Mouse (Mus musculus): ENCODE results near the gene Ubtd2. TPM values are rescaled to one million over a fixed set of nuclear protein-coding genes. Genes with fewer than 3 reads are reported as not detected.
A peak's percentile ranks its signal among the peaks of the same experiment; 100 is the strongest.

Gene Ubtd2
- polyA plus RNA-seq, 1 experiment from 2014 or later, result 86.4 TPM

DNA sequence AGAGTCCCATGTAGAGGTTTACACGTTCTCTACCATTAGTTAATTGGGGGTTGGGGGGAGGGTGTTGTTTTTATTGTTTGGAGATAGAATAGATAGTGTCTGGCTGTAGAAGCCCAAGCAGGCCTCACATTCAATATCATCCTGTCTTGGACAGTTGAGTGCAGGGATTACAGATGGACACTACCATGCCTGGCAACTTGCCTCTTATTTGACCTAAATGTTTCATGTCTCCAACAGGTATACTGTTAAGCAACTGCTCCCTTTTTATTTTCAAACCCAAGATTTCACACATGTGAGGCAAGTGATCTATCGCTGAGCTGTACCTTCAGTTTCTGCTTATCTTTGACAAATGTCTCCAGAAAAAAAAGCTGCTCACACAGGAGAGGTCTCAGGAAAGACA, 26.4 kb downstream of the Ubtd2 start:
- WGBS, result 81% methylated on average over 2 of the region's 2 CpGs

DNA sequence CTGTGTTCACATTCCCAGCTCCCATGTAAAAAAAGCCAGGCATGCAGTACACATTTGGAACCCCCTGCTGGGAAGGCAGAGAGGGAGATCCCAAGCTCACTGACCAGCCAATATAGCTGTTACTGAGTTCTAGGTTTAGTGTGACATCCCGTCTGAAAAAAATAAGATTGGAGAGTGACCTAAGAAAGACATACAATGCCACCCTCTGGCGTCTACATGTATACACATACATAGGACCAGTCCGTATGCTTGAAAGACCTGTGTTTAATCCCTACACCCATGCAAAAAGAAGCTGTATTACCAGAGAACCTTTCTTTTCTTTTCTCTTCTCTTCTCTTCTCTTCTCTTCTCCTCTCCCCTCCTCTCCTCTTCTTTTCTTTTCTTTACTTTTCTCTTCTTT, 30.1 kb downstream of the Ubtd2 start:
- ATAC-seq (ENCODE audit: low read depth), result no peak
- no peak overlapping the region for H3K27ac ChIP-seq (replicated peaks; ENCODE audit: low read depth, low read length)
- H3K4me1 ChIP-seq (ENCODE audit: control insufficient read depth, insufficient read depth, low read length), result peaks cover 18% of the 10 kb centered on the region
- WGBS, result 55% methylated on average over 3 of the region's 3 CpGs
- H3K4me3 ChIP-seq (ENCODE audit: low read depth, low read length), result no peak overlapping the region
- H3K4me2 ChIP-seq (ENCODE audit: low read depth, low read length), result no peak overlapping the region
- no peak for DNase-seq (ENCODE audit: low spot score)
- no peak overlapping the region for H3K9ac ChIP-seq (ENCODE audit: low read depth, low read length)
- peaks cover 7% of the 10 kb centered on the region; the same call in 1 of the 2 replicates for H3K36me3 ChIP-seq (ENCODE audit: control insufficient read depth, insufficient read depth, low read length)
- no peaks in the 10 kb centered on the region for H3K27me3 ChIP-seq (replicated peaks; ENCODE audit: control insufficient read depth, insufficient read depth, low read length)
- H3K9me3 ChIP-seq (ENCODE audit: control insufficient read depth, low read length), result no peaks in the 10 kb centered on the region

More for the DNA sequence above, 26.4 kb downstream of the Ubtd2 start:
- Histone ChIP-seq H3K27ac (replicated peaks; ENCODE audit: low read depth, low read length) (no peak overlapping the region), H3K4me2 (ENCODE audit: low read depth, low read length) (no peak overlapping the region), H3K4me3 (ENCODE audit: low read depth, low read length) (no peak overlapping the region), H3K4me1 (ENCODE audit: control insufficient read depth, insufficient read depth, low read length) (no peaks in the 10 kb centered on the region), H3K27me3 (replicated peaks; ENCODE audit: control insufficient read depth, insufficient read depth, low read length) (no peaks in the 10 kb centered on the region), H3K36me3 (ENCODE audit: control insufficient read depth, insufficient read depth, low read length) (peaks cover 3% of the 10 kb centered on the region; the same call in 1 of the 2 replicates), H3K9ac (ENCODE audit: low read depth, low read length) (no peak overlapping the region), H3K9me3 (ENCODE audit: control insufficient read depth, low read length) (no peaks in the 10 kb centered on the region)
- DNase-seq (ENCODE audit: low spot score), result no peak
- no peak for ATAC-seq (ENCODE audit: low read depth)

DNA sequence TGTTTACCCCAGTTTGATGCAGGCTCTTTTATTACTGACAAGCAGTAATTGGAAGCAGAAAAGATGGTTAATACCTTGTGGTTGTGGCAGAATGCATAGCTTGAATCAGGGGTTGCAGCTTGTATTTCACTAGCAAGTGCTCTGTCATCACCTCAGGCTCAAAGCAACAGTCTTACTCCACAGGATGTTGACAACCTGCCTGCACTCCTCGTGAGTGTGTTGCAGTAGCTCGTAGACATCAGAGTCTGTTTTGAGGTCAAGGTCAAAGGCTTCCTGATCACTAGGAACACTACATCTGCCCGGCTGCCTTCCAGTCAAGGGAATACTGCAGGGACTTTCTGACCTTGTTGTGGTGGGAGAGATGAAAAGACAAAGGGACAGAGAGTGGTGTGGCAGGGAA, 31.5 kb downstream of the Ubtd2 start:
- WGBS, result 31% methylated on average over 3 of the region's 3 CpGs
- no peak for ATAC-seq (ENCODE audit: low read depth)

DNA sequence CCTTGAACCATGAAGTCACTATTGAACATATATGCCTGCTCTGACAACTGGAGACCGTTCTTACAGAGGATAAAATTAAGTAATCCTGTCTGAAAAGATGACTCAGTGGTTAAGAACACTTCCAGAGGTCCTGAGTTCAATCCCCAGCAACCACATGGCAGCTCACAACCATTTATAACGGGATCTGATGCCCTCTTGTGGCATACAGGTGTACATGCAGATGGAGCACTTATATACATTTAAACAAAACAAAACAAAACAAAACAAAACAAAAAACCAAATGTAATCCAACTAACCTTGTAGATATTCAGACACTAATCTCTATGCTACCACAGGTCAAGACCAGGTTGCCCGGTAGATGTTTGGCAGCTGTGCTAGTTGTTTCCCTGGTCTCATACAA, 32.3 kb downstream of the Ubtd2 start:
- Histone ChIP-seq H3K36me3 (ENCODE audit: control insufficient read depth, insufficient read depth, low read length) (peaks cover 7% of the 10 kb centered on the region; the same call in 1 of the 2 replicates), H3K4me1 (ENCODE audit: control insufficient read depth, insufficient read depth, low read length) (peaks cover 18% of the 10 kb centered on the region), H3K4me2 (ENCODE audit: low read depth, low read length) (no peak overlapping the region), H3K4me3 (ENCODE audit: low read depth, low read length) (no peak overlapping the region), H3K9ac (ENCODE audit: low read depth, low read length) (no peak overlapping the region), H3K27me3 (replicated peaks; ENCODE audit: control insufficient read depth, insufficient read depth, low read length) (no peaks in the 10 kb centered on the region), H3K9me3 (ENCODE audit: control insufficient read depth, low read length) (no peaks in the 10 kb centered on the region), H3K27ac (replicated peaks; ENCODE audit: low read depth, low read length) (no peak overlapping the region)
- no peak for ATAC-seq (ENCODE audit: low read depth)
- no peak for DNase-seq (ENCODE audit: low spot score)
- 91% methylated on average over 3 of the region's 3 CpGs for WGBS

More for the DNA sequence above, 31.5 kb downstream of the Ubtd2 start:
- DNase-seq (ENCODE audit: low spot score), result peak; percentile 15
- no peak overlapping the region for H3K4me2 ChIP-seq (ENCODE audit: low read depth, low read length)
- no peak overlapping the region for H3K27ac ChIP-seq (replicated peaks; ENCODE audit: low read depth, low read length)
- no peak overlapping the region for H3K4me3 ChIP-seq (ENCODE audit: low read depth, low read length)
- no peaks in the 10 kb centered on the region for H3K27me3 ChIP-seq (replicated peaks; ENCODE audit: control insufficient read depth, insufficient read depth, low read length)
- H3K36me3 ChIP-seq (ENCODE audit: control insufficient read depth, insufficient read depth, low read length), result peaks cover 7% of the 10 kb centered on the region; the same call in 1 of the 2 replicates
- H3K9ac ChIP-seq (ENCODE audit: low read depth, low read length), result no peak overlapping the region
- H3K4me1 ChIP-seq (ENCODE audit: control insufficient read depth, insufficient read depth, low read length), result peaks cover 18% of the 10 kb centered on the region
- no peaks in the 10 kb centered on the region for H3K9me3 ChIP-seq (ENCODE audit: control insufficient read depth, low read length)

DNA sequence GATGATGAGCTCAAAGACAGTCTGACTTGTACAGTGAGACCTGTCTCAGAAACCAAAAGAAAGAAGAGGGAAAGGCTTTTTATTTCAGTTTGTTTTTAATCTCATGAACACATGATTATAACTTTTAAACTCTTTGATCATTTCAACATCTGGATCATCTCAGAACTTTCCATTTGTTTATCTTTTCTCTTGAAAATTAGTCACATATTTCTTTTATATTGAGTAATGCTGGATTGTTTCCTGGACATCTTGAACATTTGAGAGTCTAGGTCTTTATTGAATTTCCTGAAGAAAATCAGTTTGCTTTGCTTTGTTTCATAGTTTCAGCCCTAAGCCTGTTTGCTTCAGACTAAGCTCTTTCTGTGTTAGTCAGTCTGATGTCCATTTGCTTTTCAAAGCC, 33.2 kb downstream of the Ubtd2 start:
- Histone ChIP-seq H3K4me1 (ENCODE audit: control insufficient read depth, insufficient read depth, low read length) (peaks cover 18% of the 10 kb centered on the region), H3K4me3 (ENCODE audit: low read depth, low read length) (no peak overlapping the region), H3K9me3 (ENCODE audit: control insufficient read depth, low read length) (no peaks in the 10 kb centered on the region), H3K9ac (ENCODE audit: low read depth, low read length) (no peak overlapping the region), H3K27me3 (replicated peaks; ENCODE audit: control insufficient read depth, insufficient read depth, low read length) (no peaks in the 10 kb centered on the region), H3K27ac (replicated peaks; ENCODE audit: low read depth, low read length) (peak overlapping the region; percentile 59; the same call in 1 of the 2 replicates), H3K36me3 (ENCODE audit: control insufficient read depth, insufficient read depth, low read length) (peaks cover 7% of the 10 kb centered on the region; the same call in 1 of the 2 replicates), H3K4me2 (ENCODE audit: low read depth, low read length) (no peak overlapping the region)
- ATAC-seq (ENCODE audit: low read depth) (no peak), DNase-seq (ENCODE audit: low spot score) (peak; percentile 41)

DNA sequence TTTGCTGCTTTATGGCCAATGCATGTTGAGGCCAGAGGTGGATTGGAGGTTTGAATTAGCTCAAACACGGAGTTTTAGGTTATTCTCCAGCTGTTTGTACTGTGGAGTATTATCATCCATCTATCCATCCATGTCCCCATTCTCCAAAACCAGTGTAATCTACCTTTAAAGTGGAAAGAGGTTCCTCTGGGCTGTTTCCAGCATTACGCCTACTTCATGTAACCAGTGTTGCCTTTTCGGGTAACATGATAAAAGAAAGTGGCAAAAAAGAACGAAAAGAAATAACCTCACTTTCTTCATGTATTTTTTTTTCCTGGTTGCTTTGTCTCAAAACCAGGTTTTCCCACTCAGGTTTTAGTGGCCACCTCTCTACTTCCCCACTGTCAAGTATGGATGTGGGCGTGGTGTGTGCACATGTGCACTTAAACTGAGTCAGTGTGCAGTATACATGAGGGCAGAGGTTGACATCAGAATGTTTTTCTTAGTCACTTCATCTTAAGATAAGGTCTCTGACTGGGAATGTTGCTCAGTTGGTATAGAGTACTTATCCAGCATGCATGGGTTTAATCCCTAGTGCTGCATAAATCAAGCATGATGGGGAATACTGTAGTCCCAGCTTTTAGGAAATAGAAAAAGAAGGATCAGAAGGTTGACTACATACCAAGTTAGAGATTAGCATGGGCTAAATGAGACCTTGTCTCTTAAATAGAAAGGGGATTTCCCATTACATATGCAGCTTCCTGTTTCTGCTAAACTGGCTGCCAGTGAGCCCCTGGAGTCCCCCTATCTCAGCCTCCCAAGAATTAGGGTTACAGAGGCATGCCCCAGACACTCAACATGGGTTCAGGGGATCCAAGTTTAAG, 33.9 kb downstream of the Ubtd2 start:
- peaks cover 7% of the 10 kb centered on the region; the same call in 1 of the 2 replicates for H3K36me3 ChIP-seq (ENCODE audit: control insufficient read depth, insufficient read depth, low read length)
- no peak overlapping the region for H3K4me2 ChIP-seq (ENCODE audit: low read depth, low read length)
- DNase-seq (ENCODE audit: low spot score) (no peak), ATAC-seq (ENCODE audit: low read depth) (no peak)
- H3K27ac ChIP-seq (replicated peaks; ENCODE audit: low read depth, low read length), result peak overlapping the region; percentile 59
- H3K4me3 ChIP-seq (ENCODE audit: low read depth, low read length), result no peak overlapping the region
- no peak overlapping the region for H3K9ac ChIP-seq (ENCODE audit: low read depth, low read length)
- 76% methylated on average over 5 of the region's 5 CpGs for WGBS
- no peaks in the 10 kb centered on the region for H3K9me3 ChIP-seq (ENCODE audit: control insufficient read depth, low read length)
- H3K27me3 ChIP-seq (replicated peaks; ENCODE audit: control insufficient read depth, insufficient read depth, low read length), result no peaks in the 10 kb centered on the region
- H3K4me1 ChIP-seq (ENCODE audit: control insufficient read depth, insufficient read depth, low read length), result peaks cover 18% of the 10 kb centered on the region

DNA sequence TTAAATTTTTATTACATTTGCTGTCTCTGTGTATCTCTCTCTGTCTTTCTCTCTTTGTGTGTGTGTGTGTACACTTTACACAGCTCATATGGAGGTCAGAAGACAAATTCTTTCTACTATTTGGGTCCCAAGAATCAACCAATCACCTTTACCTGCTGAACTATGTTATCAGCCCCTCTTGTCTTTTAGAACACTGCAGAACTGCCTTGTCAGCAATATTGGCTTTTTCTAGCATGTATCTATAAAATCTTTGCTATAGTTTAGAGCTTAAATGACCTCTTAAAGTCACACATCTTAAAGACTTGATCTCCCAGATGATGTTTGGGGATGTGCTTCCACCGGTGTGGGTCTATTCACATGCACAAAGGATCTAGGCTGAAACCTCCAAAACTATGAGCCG, 35.9 kb downstream of the Ubtd2 start:
- peaks cover 5% of the 10 kb centered on the region; the same call in 1 of the 2 replicates for H3K36me3 ChIP-seq (ENCODE audit: control insufficient read depth, insufficient read depth, low read length)
- no peak for ATAC-seq (ENCODE audit: low read depth)
- H3K4me2 ChIP-seq (ENCODE audit: low read depth, low read length), result no peak overlapping the region
- no peak for DNase-seq (ENCODE audit: low spot score)
- no peaks in the 10 kb centered on the region for H3K9me3 ChIP-seq (ENCODE audit: control insufficient read depth, low read length)
- no peak overlapping the region for H3K4me3 ChIP-seq (ENCODE audit: low read depth, low read length)
- WGBS, result 94% methylated on average over 2 of the region's 2 CpGs
- H3K9ac ChIP-seq (ENCODE audit: low read depth, low read length), result no peak overlapping the region
- no peak overlapping the region for H3K27ac ChIP-seq (replicated peaks; ENCODE audit: low read depth, low read length)
- H3K27me3 ChIP-seq (replicated peaks; ENCODE audit: control insufficient read depth, insufficient read depth, low read length), result no peaks in the 10 kb centered on the region
- H3K4me1 ChIP-seq (ENCODE audit: control insufficient read depth, insufficient read depth, low read length), result peaks cover 19% of the 10 kb centered on the region

DNA sequence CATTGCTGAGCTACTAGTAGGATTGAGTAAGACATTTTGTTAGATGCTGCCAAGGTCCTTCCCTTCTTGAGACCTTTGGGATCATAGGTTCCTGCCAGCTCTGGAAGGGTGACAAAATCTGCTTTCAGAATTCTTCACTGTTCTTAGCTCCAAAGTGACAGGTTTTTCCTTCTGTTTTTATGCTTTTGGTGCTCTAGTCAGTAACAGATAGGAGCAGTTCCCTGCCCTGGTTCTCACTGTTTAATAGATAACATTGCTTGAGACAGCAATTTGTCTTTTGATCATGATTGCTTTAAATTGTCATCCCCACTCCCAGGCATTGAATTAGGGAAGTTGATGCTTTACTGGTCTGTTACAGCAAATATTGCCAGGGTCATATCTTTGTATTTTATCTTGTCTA, 38.1 kb downstream of the Ubtd2 start:
- DNase-seq (ENCODE audit: low spot score) (no peak), ATAC-seq (ENCODE audit: low read depth) (no peak)
- no peaks in the 10 kb centered on the region for H3K36me3 ChIP-seq (ENCODE audit: control insufficient read depth, insufficient read depth, low read length)
- H3K4me3 ChIP-seq (ENCODE audit: low read depth, low read length), result no peak overlapping the region
- H3K9ac ChIP-seq (ENCODE audit: low read depth, low read length), result no peak overlapping the region
- H3K27me3 ChIP-seq (replicated peaks; ENCODE audit: control insufficient read depth, insufficient read depth, low read length), result no peaks in the 10 kb centered on the region
- H3K4me1 ChIP-seq (ENCODE audit: control insufficient read depth, insufficient read depth, low read length), result peaks cover 18% of the 10 kb centered on the region
- H3K4me2 ChIP-seq (ENCODE audit: low read depth, low read length), result no peak overlapping the region
- no peaks in the 10 kb centered on the region for H3K9me3 ChIP-seq (ENCODE audit: control insufficient read depth, low read length)
- H3K27ac ChIP-seq (replicated peaks; ENCODE audit: low read depth, low read length), result no peak overlapping the region

DNA sequence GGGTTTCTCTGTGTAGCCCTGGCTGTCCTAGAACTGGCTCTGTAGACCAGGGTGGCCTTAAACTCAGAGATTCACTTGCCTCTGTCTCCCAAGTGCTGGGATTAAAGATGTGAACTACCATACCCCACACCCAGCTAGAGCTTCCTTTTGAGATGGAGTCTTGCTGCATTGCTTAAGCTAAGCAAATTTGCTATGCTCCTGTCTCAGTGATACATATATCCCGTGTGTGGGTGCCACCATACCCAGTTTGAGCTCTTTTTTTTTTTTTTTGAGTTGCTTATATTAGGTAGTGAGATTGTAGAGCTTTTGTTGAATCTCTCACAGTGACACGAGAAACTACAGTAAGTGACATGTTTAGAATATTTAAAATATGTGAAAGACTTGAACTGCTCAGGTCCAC, 40.1 kb downstream of the Ubtd2 start:
- Histone ChIP-seq H3K36me3 (ENCODE audit: control insufficient read depth, insufficient read depth, low read length) (no peaks in the 10 kb centered on the region), H3K9me3 (ENCODE audit: control insufficient read depth, low read length) (no peaks in the 10 kb centered on the region), H3K27me3 (replicated peaks; ENCODE audit: control insufficient read depth, insufficient read depth, low read length) (no peaks in the 10 kb centered on the region), H3K4me1 (ENCODE audit: control insufficient read depth, insufficient read depth, low read length) (peaks cover 3% of the 10 kb centered on the region; the same call in 1 of the 2 replicates), H3K4me3 (ENCODE audit: low read depth, low read length) (no peak overlapping the region), H3K9ac (ENCODE audit: low read depth, low read length) (no peak overlapping the region), H3K27ac (replicated peaks; ENCODE audit: low read depth, low read length) (no peak overlapping the region), H3K4me2 (ENCODE audit: low read depth, low read length) (no peak overlapping the region)
- no peak for DNase-seq (ENCODE audit: low spot score)
- no peak for ATAC-seq (ENCODE audit: low read depth)
- WGBS, result 81% methylated on average over 2 of the region's 2 CpGs

All from embryonic facial prominence, embryonic 14.5 days (tissue).